Mouse (Mus musculus) ES-Bruce4 (cell line): ENCODE data around the gene Gdap1l1. TPM values are rescaled to one million over a fixed set of nuclear protein-coding genes. Genes with fewer than 3 reads are reported as not detected.

Source experiments
- H3K27ac ChIP-seq: 2 replicates; pipeline ENCODE4 v1.5.1; 2012; ENCODE audit warnings: low read length, inconsistent platforms; ENCODE audit not compliant: insufficient read depth
- H3K27me3 ChIP-seq: 2 replicates; pipeline ENCODE4 v1.6.1; 2012; ENCODE audit warnings: mild to moderate bottlenecking, low read length, inconsistent platforms; ENCODE audit not compliant: control insufficient read depth, poor library complexity, insufficient read depth, severe bottlenecking
- H3K36me3 ChIP-seq: 2 replicates; pipeline ENCODE4 v1.6.1; 2012; ENCODE audit warnings: inconsistent platforms, mild to moderate bottlenecking, low read length, moderate library complexity; ENCODE audit not compliant: control insufficient read depth, poor library complexity, insufficient read depth, severe bottlenecking
- H3K4me1 ChIP-seq: one replicate; pipeline ENCODE4 v1.8.1; 2011; ENCODE audit warnings: low read length; ENCODE audit not compliant: control insufficient read depth, insufficient read depth
- H3K4me3 ChIP-seq: 2 replicates; pipeline ENCODE4 v1.5.1; 2011; ENCODE audit warnings: low read depth, mild to moderate bottlenecking, low read length
- H3K9ac ChIP-seq: 2 replicates; pipeline ENCODE4 v1.6.1; 2012; ENCODE audit warnings: low read depth, mild to moderate bottlenecking, inconsistent platforms; ENCODE audit not compliant: poor library complexity, severe bottlenecking
- H3K9me3 ChIP-seq: replicated peaks from 2 replicates; pipeline ENCODE4 v1.6.1; 2012; ENCODE audit warnings: mild to moderate bottlenecking, low read length, inconsistent platforms; ENCODE audit not compliant: control insufficient read depth, poor library complexity, insufficient read depth, severe bottlenecking
- CTCF ChIP-seq: IDR thresholded peaks from one replicate; pipeline ENCODE4 v1.8.1; 2011; ENCODE audit warnings: low read depth, low read length
- EP300 ChIP-seq: IDR thresholded peaks from 2 replicates; pipeline ENCODE4 v1.6.1; 2011; ENCODE audit warnings: low read depth, low read length; ENCODE audit not compliant: insufficient read depth
- POLR2A ChIP-seq: IDR thresholded peaks from one replicate; pipeline ENCODE4 v1.8.1; 2011; ENCODE audit warnings: low read length; ENCODE audit not compliant: insufficient read depth
- polyA plus RNA-seq: library from polyadenylated mRNA; stranded (reverse); fragments of >200 nt; gene quantifications from 2 replicates; pipeline ENCODE4 v1.2.4, GENCODE M21; 2011; ENCODE audit warnings: low read depth; ENCODE audit not compliant: missing spikeins, insufficient read depth, insufficient read length

Gene Gdap1l1
- polyA plus RNA-seq, 1 experiment = 2.7 TPM

DNA sequence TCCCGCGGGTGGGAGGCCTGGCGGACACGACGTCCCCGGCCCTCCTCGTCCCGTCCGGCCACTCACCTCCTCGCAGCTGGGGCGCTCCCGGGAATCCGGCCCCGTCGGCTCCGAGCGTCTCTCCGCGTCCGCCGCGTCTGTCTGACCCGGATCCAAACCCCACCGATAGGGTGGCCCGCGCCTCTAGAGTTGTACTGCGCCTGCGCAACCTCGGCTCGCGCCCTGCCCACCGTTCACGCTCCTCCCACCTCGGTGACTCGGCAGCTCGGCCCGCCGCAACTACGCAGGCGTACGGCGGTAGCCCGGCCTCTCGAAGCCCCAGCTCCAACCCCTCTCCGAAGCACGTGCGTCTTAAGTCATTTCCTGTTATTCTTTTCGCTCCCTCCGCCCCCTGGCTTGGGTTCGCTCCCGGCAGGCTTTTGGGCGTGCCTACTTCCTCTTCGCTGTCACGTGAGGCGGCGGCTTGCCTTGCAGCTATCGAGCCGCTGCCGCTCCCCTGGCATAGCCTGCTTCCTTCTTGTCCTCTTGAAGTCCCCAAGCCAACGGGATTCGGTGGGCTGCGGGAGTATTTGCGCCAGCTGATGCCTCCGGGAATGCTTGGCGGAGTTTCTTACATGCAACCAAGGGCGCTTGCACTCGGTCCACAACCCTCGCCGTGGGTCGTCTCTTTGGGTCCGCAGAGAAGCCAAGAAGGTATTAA, 18.8 kb upstream of the Gdap1l1 start:
- no peak overlapping the region for H3K27ac ChIP-seq
- TF ChIP-seq CTCF (no peak), EP300 (peak; percentile 71), POLR2A (peak; percentile 72)
- H3K9ac ChIP-seq = peak overlapping the region; percentile 94
- peak overlapping the region; percentile 96 for H3K4me3 ChIP-seq
- H3K9me3 ChIP-seq = no peaks in the 10 kb centered on the region
- no peaks in the 10 kb centered on the region for H3K27me3 ChIP-seq
- no peaks in the 10 kb centered on the region for H3K4me1 ChIP-seq
- peaks cover 3% of the 10 kb centered on the region for H3K36me3 ChIP-seq

DNA sequence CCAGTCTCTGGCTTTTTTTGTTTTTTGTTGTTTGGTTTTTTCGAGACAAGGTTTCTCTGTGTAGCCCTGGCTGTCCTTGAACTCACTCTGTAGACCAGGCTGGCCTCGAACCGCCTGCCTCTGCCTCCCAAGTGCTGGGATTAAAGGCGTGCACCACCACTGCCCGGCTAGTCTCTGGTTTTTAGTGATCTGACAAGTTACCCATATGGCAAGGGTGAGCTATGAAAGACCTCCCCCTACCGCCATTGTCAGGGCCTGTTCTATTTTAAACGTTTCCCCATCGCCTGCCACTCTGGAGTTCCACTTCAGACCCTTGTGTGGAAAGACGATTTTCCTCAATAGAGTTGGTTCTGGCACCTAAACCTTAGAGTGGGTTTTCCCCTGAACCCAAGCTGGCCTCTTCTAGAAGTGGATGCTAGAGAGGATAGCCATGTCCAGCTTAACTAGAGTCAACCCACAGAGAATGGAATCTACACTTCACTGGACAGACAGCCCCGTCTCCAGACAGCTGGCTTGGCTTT, 17.9 kb upstream of the Gdap1l1 start:
- H3K9ac ChIP-seq = peak overlapping the region; percentile 71
- TF ChIP-seq POLR2A = no peak
- no peak for TF ChIP-seq CTCF
- TF ChIP-seq EP300 = no peak
- H3K9me3 ChIP-seq = no peaks in the 10 kb centered on the region
- H3K4me1 ChIP-seq = no peaks in the 10 kb centered on the region
- H3K27me3 ChIP-seq = no peaks in the 10 kb centered on the region
- peak overlapping the region; percentile 89 for H3K4me3 ChIP-seq
- H3K36me3 ChIP-seq = no peaks in the 10 kb centered on the region; the same call in 1 of the 2 replicates
- no peak overlapping the region for H3K27ac ChIP-seq

DNA sequence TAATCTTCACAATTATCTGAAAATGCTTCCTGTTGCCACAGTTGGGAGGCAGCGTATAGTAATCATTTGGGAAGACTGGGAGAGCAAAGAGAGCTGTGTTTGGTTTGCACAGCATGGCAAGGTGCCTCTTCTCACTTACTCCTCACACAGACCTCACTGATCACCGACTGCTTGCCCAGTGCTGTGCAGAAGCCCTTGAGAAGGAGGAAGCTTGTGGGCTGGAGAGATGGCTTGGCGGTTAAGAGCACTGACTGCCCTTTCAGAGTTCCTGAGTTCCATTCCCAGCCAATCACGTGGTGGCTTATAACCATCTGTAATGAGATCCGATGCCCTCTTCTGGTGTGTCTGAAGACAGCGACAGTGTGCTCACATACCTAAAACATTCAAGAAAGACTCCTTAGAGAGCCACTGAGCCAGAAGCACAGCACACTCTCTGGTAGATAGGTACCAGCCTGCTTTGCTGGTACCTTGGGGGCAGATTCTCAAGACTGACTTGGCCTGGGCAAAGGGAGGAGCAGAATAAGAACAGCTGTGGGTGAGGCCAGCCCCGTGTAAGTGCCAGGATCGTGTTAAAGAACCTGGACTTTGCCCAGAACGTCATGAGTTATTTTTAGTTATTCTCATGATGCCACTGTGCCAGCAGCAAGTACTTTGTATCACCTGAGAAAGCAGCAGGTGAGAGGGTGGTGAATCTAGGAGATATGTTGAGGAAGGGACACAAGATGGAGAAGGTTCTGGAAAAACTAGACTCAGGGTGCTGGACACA, 15.2 kb upstream of the Gdap1l1 start:
- H3K9me3 ChIP-seq = no peaks in the 10 kb centered on the region
- H3K36me3 ChIP-seq = no peaks in the 10 kb centered on the region
- no peaks in the 10 kb centered on the region for H3K4me1 ChIP-seq
- TF ChIP-seq POLR2A (no peak), CTCF (no peak), EP300 (no peak)
- no peak overlapping the region for H3K4me3 ChIP-seq
- no peak overlapping the region for H3K27ac ChIP-seq
- no peaks in the 10 kb centered on the region for H3K27me3 ChIP-seq
- no peak overlapping the region for H3K9ac ChIP-seq

DNA sequence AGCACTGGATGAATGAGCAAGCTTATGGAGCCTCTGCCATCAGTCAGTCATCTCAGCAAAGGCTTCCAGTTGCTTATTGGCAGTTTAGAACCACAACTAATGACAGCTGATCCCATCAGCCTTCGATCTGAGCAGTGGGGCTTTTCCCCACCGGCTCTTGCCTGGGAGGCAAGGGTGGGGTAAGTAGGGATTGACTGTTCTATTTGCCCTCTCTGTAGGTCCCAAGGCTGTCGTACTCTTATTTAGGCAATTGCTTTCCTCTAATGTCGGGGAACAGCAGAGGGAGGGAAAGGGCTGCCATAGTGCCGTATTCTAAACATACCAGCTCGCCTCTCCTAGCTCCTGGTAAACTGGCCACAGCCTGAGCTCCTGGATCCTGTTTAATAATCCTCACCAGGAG, 13.7 kb upstream of the Gdap1l1 start, which contains the start of gene Oser1:
Gene Oser1, minus strand, starts transcription at position 101 of the 400 bp plus-strand sequence.
- Histone ChIP-seq H3K9ac (no peak within 1 kb of the TSS), H3K27ac (no peak within 1 kb of the TSS), H3K4me1 (peaks cover 2% of the 10 kb centered on the region), H3K27me3 (no peaks in the 10 kb centered on the region), H3K4me3 (no peak within 1 kb of the TSS), H3K36me3 (no peaks in the 10 kb centered on the region), H3K9me3 (no peaks in the 10 kb centered on the region)
- TF ChIP-seq EP300 = no peak

DNA sequence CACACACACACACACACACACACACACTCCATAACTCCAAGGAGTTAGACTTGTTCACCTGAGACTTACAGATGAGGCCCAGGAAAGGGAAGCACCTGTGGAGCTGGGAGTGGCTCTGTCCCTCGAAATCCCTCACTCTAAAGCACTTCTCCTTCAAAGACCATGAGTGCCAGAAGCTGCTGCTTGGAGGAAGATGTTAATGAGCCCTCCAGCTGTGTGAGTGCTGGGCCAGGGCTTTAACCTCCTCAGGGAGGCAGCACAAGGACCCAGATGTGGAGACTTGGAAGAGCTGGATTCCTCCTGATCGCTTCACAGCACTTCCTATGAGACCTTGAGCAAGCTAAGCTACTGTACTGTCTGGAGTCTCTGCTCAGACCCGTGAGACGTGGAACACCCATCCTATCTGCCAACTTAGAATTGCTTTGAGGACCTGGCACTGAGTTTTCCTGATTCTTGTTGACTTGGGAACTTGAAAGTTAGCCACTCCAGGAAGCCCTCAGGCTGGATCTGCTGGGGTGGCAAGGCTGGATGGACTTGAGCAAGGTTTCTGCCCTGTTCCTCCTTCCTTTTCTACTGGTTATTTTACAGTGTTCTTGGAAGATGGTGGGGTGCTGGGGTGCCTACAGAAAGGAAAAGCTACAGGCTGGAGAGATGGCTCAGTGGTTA, 9.8 kb upstream of the Gdap1l1 start:
- Histone ChIP-seq H3K9ac (no peak overlapping the region), H3K4me1 (peaks cover 6% of the 10 kb centered on the region), H3K4me3 (no peak overlapping the region), H3K9me3 (no peaks in the 10 kb centered on the region), H3K36me3 (no peaks in the 10 kb centered on the region), H3K27ac (no peak overlapping the region), H3K27me3 (no peaks in the 10 kb centered on the region)
- no peak for TF ChIP-seq EP300
- TF ChIP-seq POLR2A = no peak
- no peak for TF ChIP-seq CTCF
